Mouse (Mus musculus): ENCODE measurements around the gene Bicdl1. TPM values are rescaled to one million over a fixed set of nuclear protein-coding genes. Genes with fewer than 3 reads are reported as not detected.

Bicdl1 gene
- polyA plus RNA-seq, 1 experiment from 2014 or later: 16.8 TPM

- no peaks in the 10 kb centered on the region for H3K9me3 ChIP-seq (ENCODE audit: control insufficient read depth, low read length)
- peak overlapping the region; percentile 58 for H3K4me2 ChIP-seq (replicated peaks; ENCODE audit: low read depth)
- H3K27me3 ChIP-seq (ENCODE audit: control insufficient read depth, insufficient read depth, low read length): no peaks in the 10 kb centered on the region
- no peaks in the 10 kb centered on the region for H3K4me1 ChIP-seq (replicated peaks; ENCODE audit: control insufficient read depth, insufficient read depth)
- 3% methylated on average over 35 of the region's 35 CpGs for WGBS
- ATAC-seq (ENCODE audit: low FRiP score, low TSS enrichment) (peak; percentile 99), DNase-seq (ENCODE audit: low spot score) (peak; percentile 100)
- peaks cover under 1% of the 10 kb centered on the region; the same call in 1 of the 2 replicates for H3K36me3 ChIP-seq (ENCODE audit: control insufficient read depth, insufficient read depth, low read length)
- peak overlapping the region; percentile 65 for H3K9ac ChIP-seq (ENCODE audit: low read length)
- peak; percentile 99 for TF ChIP-seq CTCF (IDR thresholded peaks at IDR 0.05; ENCODE audit: low read depth)
- TF ChIP-seq EP300 (optimal IDR thresholded peaks at IDR 0.05): no peak
- H3K4me3 ChIP-seq (ENCODE audit: low read depth, low read length): peak overlapping the region; percentile 36
- peak overlapping the region; percentile 90 for H3K27ac ChIP-seq (replicated peaks)
Measured at GRCm38 (mm10) chr5:115652681-115653575, 78.5 kb downstream of the Bicdl1 start.

GRCm38 (mm10) chr5:115651821-115652220 lies 79.6 kb downstream of the Bicdl1 start:
- H3K9me3 ChIP-seq (ENCODE audit: control insufficient read depth, low read length): no peaks in the 10 kb centered on the region
- H3K4me1 ChIP-seq (replicated peaks; ENCODE audit: control insufficient read depth, insufficient read depth): no peaks in the 10 kb centered on the region
- peaks cover 7% of the 10 kb centered on the region; the same call in 1 of the 2 replicates for H3K36me3 ChIP-seq (ENCODE audit: control insufficient read depth, insufficient read depth, low read length)
- peak overlapping the region; percentile 90 for H3K27ac ChIP-seq (replicated peaks)
- H3K9ac ChIP-seq (ENCODE audit: low read length): no peak overlapping the region
- no peak for ATAC-seq (ENCODE audit: low FRiP score, low TSS enrichment)
- 87% methylated on average over 10 of the region's 10 CpGs for WGBS
- no peak for DNase-seq (ENCODE audit: low spot score)
- no peaks in the 10 kb centered on the region for H3K27me3 ChIP-seq (ENCODE audit: control insufficient read depth, insufficient read depth, low read length)
- H3K4me2 ChIP-seq (replicated peaks; ENCODE audit: low read depth): no peak overlapping the region
- no peak overlapping the region for H3K4me3 ChIP-seq (ENCODE audit: low read depth, low read length)
- TF ChIP-seq CTCF (IDR thresholded peaks at IDR 0.05; ENCODE audit: low read depth): no peak
- TF ChIP-seq EP300 (optimal IDR thresholded peaks at IDR 0.05): no peak

GRCm38 (mm10) chr5:115650885-115651284 lies 80.5 kb downstream of the Bicdl1 start:
- no peak for TF ChIP-seq CTCF (IDR thresholded peaks at IDR 0.05; ENCODE audit: low read depth)
- no peak for TF ChIP-seq EP300 (optimal IDR thresholded peaks at IDR 0.05)
- Histone ChIP-seq H3K9ac (ENCODE audit: low read length) (no peak overlapping the region), H3K9me3 (ENCODE audit: control insufficient read depth, low read length) (no peaks in the 10 kb centered on the region), H3K4me1 (replicated peaks; ENCODE audit: control insufficient read depth, insufficient read depth) (no peaks in the 10 kb centered on the region), H3K27ac (replicated peaks) (no peak overlapping the region), H3K4me2 (replicated peaks; ENCODE audit: low read depth) (no peak overlapping the region), H3K36me3 (ENCODE audit: control insufficient read depth, insufficient read depth, low read length) (peaks cover 16% of the 10 kb centered on the region), H3K27me3 (ENCODE audit: control insufficient read depth, insufficient read depth, low read length) (no peaks in the 10 kb centered on the region), H3K4me3 (ENCODE audit: low read depth, low read length) (no peak overlapping the region)
- DNase-seq (ENCODE audit: low spot score) (no peak), ATAC-seq (ENCODE audit: low FRiP score, low TSS enrichment) (no peak)
- 92% methylated on average over 10 of the region's 10 CpGs for WGBS

- TF ChIP-seq EP300 (optimal IDR thresholded peaks at IDR 0.05) (no peak), CTCF (IDR thresholded peaks at IDR 0.05; ENCODE audit: low read depth) (no peak)
- 84% methylated on average over 8 of the region's 8 CpGs for WGBS
- no peak for ATAC-seq (ENCODE audit: low FRiP score, low TSS enrichment)
Measured at GRCm38 (mm10) chr5:115649699-115650098, 81.7 kb downstream of the Bicdl1 start.

GRCm38 (mm10) chr5:115648876-115649275 lies 82.5 kb downstream of the Bicdl1 start:
- no peak for TF ChIP-seq EP300 (optimal IDR thresholded peaks at IDR 0.05)
- no peak for TF ChIP-seq CTCF (IDR thresholded peaks at IDR 0.05; ENCODE audit: low read depth)
- H3K9ac ChIP-seq (ENCODE audit: low read length): no peak overlapping the region; the same call in 1 of the 2 replicates
- no peaks in the 10 kb centered on the region for H3K4me1 ChIP-seq (replicated peaks; ENCODE audit: control insufficient read depth, insufficient read depth)
- no peaks in the 10 kb centered on the region for H3K9me3 ChIP-seq (ENCODE audit: control insufficient read depth, low read length)
- ATAC-seq (ENCODE audit: low FRiP score, low TSS enrichment): no peak
- no peak overlapping the region for H3K4me3 ChIP-seq (ENCODE audit: low read depth, low read length)
- H3K27ac ChIP-seq (replicated peaks): no peak overlapping the region
- WGBS: 68% methylated on average over 3 of the region's 3 CpGs
- no peak overlapping the region for H3K4me2 ChIP-seq (replicated peaks; ENCODE audit: low read depth)
- DNase-seq (ENCODE audit: low spot score): no peak
- no peaks in the 10 kb centered on the region for H3K27me3 ChIP-seq (ENCODE audit: control insufficient read depth, insufficient read depth, low read length)
- H3K36me3 ChIP-seq (ENCODE audit: control insufficient read depth, insufficient read depth, low read length): peaks cover 24% of the 10 kb centered on the region

More at GRCm38 (mm10) chr5:115649699-115650098, 81.7 kb downstream of the Bicdl1 start:
- H3K4me2 ChIP-seq (replicated peaks; ENCODE audit: low read depth): no peak overlapping the region
- no peak for DNase-seq (ENCODE audit: low spot score)
- no peak overlapping the region for H3K9ac ChIP-seq (ENCODE audit: low read length)
- H3K27ac ChIP-seq (replicated peaks): no peak overlapping the region
- H3K27me3 ChIP-seq (ENCODE audit: control insufficient read depth, insufficient read depth, low read length): no peaks in the 10 kb centered on the region
- no peaks in the 10 kb centered on the region for H3K4me1 ChIP-seq (replicated peaks; ENCODE audit: control insufficient read depth, insufficient read depth)
- peaks cover 22% of the 10 kb centered on the region for H3K36me3 ChIP-seq (ENCODE audit: control insufficient read depth, insufficient read depth, low read length)
- no peak overlapping the region for H3K4me3 ChIP-seq (ENCODE audit: low read depth, low read length)
- no peaks in the 10 kb centered on the region for H3K9me3 ChIP-seq (ENCODE audit: control insufficient read depth, low read length)

GRCm38 (mm10) chr5:115644192-115644591 lies 87.2 kb downstream of the Bicdl1 start:
- WGBS: 65% methylated on average over 9 of the region's 9 CpGs
- Histone ChIP-seq H3K27ac (replicated peaks) (peak overlapping the region; percentile 67), H3K27me3 (ENCODE audit: control insufficient read depth, insufficient read depth, low read length) (no peaks in the 10 kb centered on the region), H3K9me3 (ENCODE audit: control insufficient read depth, low read length) (no peaks in the 10 kb centered on the region), H3K36me3 (ENCODE audit: control insufficient read depth, insufficient read depth, low read length) (peaks cover 41% of the 10 kb centered on the region), H3K9ac (ENCODE audit: low read length) (0 out of 2 replicates have a peak overlapping the region, but pooled peaks have one; percentile 4), H3K4me3 (ENCODE audit: low read depth, low read length) (no peak overlapping the region), H3K4me1 (replicated peaks; ENCODE audit: control insufficient read depth, insufficient read depth) (no peaks in the 10 kb centered on the region), H3K4me2 (replicated peaks; ENCODE audit: low read depth) (no peak overlapping the region)
- TF ChIP-seq CTCF (IDR thresholded peaks at IDR 0.05; ENCODE audit: low read depth) (peak; percentile 71), EP300 (optimal IDR thresholded peaks at IDR 0.05) (no peak)
- DNase-seq (ENCODE audit: low spot score) (peak; percentile 75), ATAC-seq (ENCODE audit: low FRiP score, low TSS enrichment) (peak; percentile 91)

Data from stomach, postnatal 0 days (tissue).